Mouse (Mus musculus): ENCODE measurements around the gene Gm20683. TPM values are rescaled to one million over a fixed set of nuclear protein-coding genes. Genes with fewer than 3 reads are reported as not detected.

The Gm20683 gene
- 6.7 TPM in 1 of 2 replicates, not detected in the other for polyA plus RNA-seq (2011; ENCODE audit: insufficient read depth, insufficient read length, low replicate concordance, missing spikeins)

GRCm38 (mm10) chr17:25841117-25841880, at the start of gene Gm20683:
TSS of gene Gm20683 (minus strand) at chr17:25841763.
- no peak for TF ChIP-seq CTCF (IDR thresholded peaks at IDR 0.05; ENCODE audit: control insufficient read depth, insufficient read depth, low read length)
- TF ChIP-seq POLR2A (IDR thresholded peaks at IDR 0.05; ENCODE audit: borderline replicate concordance, control insufficient read depth, low read depth, low read length) = no peak
- 91% methylated on average over 22 of the region's 22 CpGs for WGBS
- Histone ChIP-seq H3K4me1 (ENCODE audit: control insufficient read depth, insufficient read depth, low read length) (peaks cover 7% of the 10 kb centered on the region), H3K4me3 (replicated peaks; ENCODE audit: control insufficient read depth, low read depth, low read length) (no peak within 1 kb of the TSS), H3K27ac (ENCODE audit: control insufficient read depth, insufficient read depth, low read depth, low read length, poor library complexity) (no peak within 1 kb of the TSS)

- WGBS = 86% methylated on average over 3 of the region's 3 CpGs
- H3K4me1 ChIP-seq (ENCODE audit: control insufficient read depth, insufficient read depth, low read length) = no peaks in the 10 kb centered on the region
- TF ChIP-seq CTCF (IDR thresholded peaks at IDR 0.05; ENCODE audit: control insufficient read depth, insufficient read depth, low read length) = no peak
- H3K27ac ChIP-seq (ENCODE audit: control insufficient read depth, insufficient read depth, low read depth, low read length, poor library complexity) = no peak overlapping the region
- H3K4me3 ChIP-seq (replicated peaks; ENCODE audit: control insufficient read depth, low read depth, low read length) = no peak overlapping the region
Measured at GRCm38 (mm10) chr17:25888837-25889236, 47.3 kb upstream of the Gm20683 start.

GRCm38 (mm10) chr17:25887467-25887866, 45.9 kb upstream of the Gm20683 start:
- Histone ChIP-seq H3K27ac (ENCODE audit: control insufficient read depth, insufficient read depth, low read depth, low read length, poor library complexity) (no peak overlapping the region), H3K4me1 (ENCODE audit: control insufficient read depth, insufficient read depth, low read length) (no peaks in the 10 kb centered on the region), H3K4me3 (replicated peaks; ENCODE audit: control insufficient read depth, low read depth, low read length) (no peak overlapping the region)
- 86% methylated on average over 10 of the region's 10 CpGs for WGBS
- TF ChIP-seq POLR2A (IDR thresholded peaks at IDR 0.05; ENCODE audit: borderline replicate concordance, control insufficient read depth, low read depth, low read length) (no peak), CTCF (IDR thresholded peaks at IDR 0.05; ENCODE audit: control insufficient read depth, insufficient read depth, low read length) (no peak)

- H3K27ac ChIP-seq (ENCODE audit: control insufficient read depth, insufficient read depth, low read depth, low read length, poor library complexity) = no peak overlapping the region
- TF ChIP-seq CTCF (IDR thresholded peaks at IDR 0.05; ENCODE audit: control insufficient read depth, insufficient read depth, low read length) = no peak
- TF ChIP-seq POLR2A (IDR thresholded peaks at IDR 0.05; ENCODE audit: borderline replicate concordance, control insufficient read depth, low read depth, low read length) = no peak
- H3K4me1 ChIP-seq (ENCODE audit: control insufficient read depth, insufficient read depth, low read length) = no peaks in the 10 kb centered on the region
- H3K4me3 ChIP-seq (replicated peaks; ENCODE audit: control insufficient read depth, low read depth, low read length) = no peak overlapping the region
Measured at GRCm38 (mm10) chr17:25886806-25887205, 45.2 kb upstream of the Gm20683 start.

- WGBS = 64% methylated on average over 4 of the region's 4 CpGs
- Histone ChIP-seq H3K4me1 (ENCODE audit: control insufficient read depth, insufficient read depth, low read length) (no peaks in the 10 kb centered on the region), H3K4me3 (replicated peaks; ENCODE audit: control insufficient read depth, low read depth, low read length) (no peak overlapping the region), H3K27ac (ENCODE audit: control insufficient read depth, insufficient read depth, low read depth, low read length, poor library complexity) (no peak overlapping the region)
- TF ChIP-seq POLR2A (IDR thresholded peaks at IDR 0.05; ENCODE audit: borderline replicate concordance, control insufficient read depth, low read depth, low read length) (no peak), CTCF (IDR thresholded peaks at IDR 0.05; ENCODE audit: control insufficient read depth, insufficient read depth, low read length) (0 out of 2 replicates have a peak, but pooled peaks have one; percentile 29)
Measured at GRCm38 (mm10) chr17:25885636-25886035, 44.1 kb upstream of the Gm20683 start.

GRCm38 (mm10) chr17:25883824-25884223, 42.3 kb upstream of the Gm20683 start:
- 91% methylated on average over 3 of the region's 3 CpGs for WGBS
- H3K4me3 ChIP-seq (replicated peaks; ENCODE audit: control insufficient read depth, low read depth, low read length) = no peak overlapping the region
- TF ChIP-seq POLR2A (IDR thresholded peaks at IDR 0.05; ENCODE audit: borderline replicate concordance, control insufficient read depth, low read depth, low read length) = no peak
- no peak for TF ChIP-seq CTCF (IDR thresholded peaks at IDR 0.05; ENCODE audit: control insufficient read depth, insufficient read depth, low read length)
- no peak overlapping the region for H3K27ac ChIP-seq (ENCODE audit: control insufficient read depth, insufficient read depth, low read depth, low read length, poor library complexity)
- no peaks in the 10 kb centered on the region for H3K4me1 ChIP-seq (ENCODE audit: control insufficient read depth, insufficient read depth, low read length)

- TF ChIP-seq POLR2A (IDR thresholded peaks at IDR 0.05; ENCODE audit: borderline replicate concordance, control insufficient read depth, low read depth, low read length) = no peak
- no peak for TF ChIP-seq CTCF (IDR thresholded peaks at IDR 0.05; ENCODE audit: control insufficient read depth, insufficient read depth, low read length)
- Histone ChIP-seq H3K27ac (ENCODE audit: control insufficient read depth, insufficient read depth, low read depth, low read length, poor library complexity) (no peak overlapping the region), H3K4me1 (ENCODE audit: control insufficient read depth, insufficient read depth, low read length) (no peaks in the 10 kb centered on the region), H3K4me3 (replicated peaks; ENCODE audit: control insufficient read depth, low read depth, low read length) (no peak overlapping the region)
- WGBS = 92% methylated on average over 8 of the region's 8 CpGs
Measured at GRCm38 (mm10) chr17:25883268-25883667, 41.7 kb upstream of the Gm20683 start.

GRCm38 (mm10) chr17:25882306-25882705, 40.7 kb upstream of the Gm20683 start:
- H3K4me3 ChIP-seq (replicated peaks; ENCODE audit: control insufficient read depth, low read depth, low read length) = no peak overlapping the region
- H3K4me1 ChIP-seq (ENCODE audit: control insufficient read depth, insufficient read depth, low read length) = no peaks in the 10 kb centered on the region
- H3K27ac ChIP-seq (ENCODE audit: control insufficient read depth, insufficient read depth, low read depth, low read length, poor library complexity) = no peak overlapping the region
- TF ChIP-seq CTCF (IDR thresholded peaks at IDR 0.05; ENCODE audit: control insufficient read depth, insufficient read depth, low read length) (no peak), POLR2A (IDR thresholded peaks at IDR 0.05; ENCODE audit: borderline replicate concordance, control insufficient read depth, low read depth, low read length) (no peak)
- 72% methylated on average over 5 of the region's 5 CpGs for WGBS
